Mouse (Mus musculus): ENCODE measurements around the gene Pmvk.

The Pmvk gene

GRCm38 (mm10) chr3:89479055-89479454 lies 24.7 kb downstream of the Pmvk start:
- in situ Hi-C loops (cut with MboI, MseI), result no loop called here

GRCm38 (mm10) chr3:89481488-89481887 lies 27.1 kb downstream of the Pmvk start:
- in situ Hi-C loops (cut with MboI, MseI), result no loop called here

DNA sequence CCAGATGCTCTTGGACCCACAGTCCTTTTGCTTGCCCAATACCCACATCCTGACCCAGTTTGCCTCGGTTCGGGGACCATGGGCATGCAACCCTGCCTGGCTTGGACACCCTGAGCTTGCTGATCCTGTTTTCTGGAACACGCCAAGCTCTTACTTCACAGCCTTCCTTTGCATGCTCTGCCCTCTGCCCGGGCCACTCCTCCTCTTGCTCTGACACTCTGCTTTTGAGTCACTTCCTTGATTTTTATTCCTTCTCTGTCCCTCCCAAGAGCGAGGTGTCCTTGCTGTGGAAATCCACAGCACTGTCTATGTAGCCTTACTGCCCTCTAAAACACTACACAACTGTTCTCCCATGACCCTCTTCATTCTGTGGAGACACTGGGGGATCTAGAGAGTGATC lies 27.9 kb downstream of the Pmvk start:
- in situ Hi-C loops (cut with MboI, MseI), result no loop called here

DNA sequence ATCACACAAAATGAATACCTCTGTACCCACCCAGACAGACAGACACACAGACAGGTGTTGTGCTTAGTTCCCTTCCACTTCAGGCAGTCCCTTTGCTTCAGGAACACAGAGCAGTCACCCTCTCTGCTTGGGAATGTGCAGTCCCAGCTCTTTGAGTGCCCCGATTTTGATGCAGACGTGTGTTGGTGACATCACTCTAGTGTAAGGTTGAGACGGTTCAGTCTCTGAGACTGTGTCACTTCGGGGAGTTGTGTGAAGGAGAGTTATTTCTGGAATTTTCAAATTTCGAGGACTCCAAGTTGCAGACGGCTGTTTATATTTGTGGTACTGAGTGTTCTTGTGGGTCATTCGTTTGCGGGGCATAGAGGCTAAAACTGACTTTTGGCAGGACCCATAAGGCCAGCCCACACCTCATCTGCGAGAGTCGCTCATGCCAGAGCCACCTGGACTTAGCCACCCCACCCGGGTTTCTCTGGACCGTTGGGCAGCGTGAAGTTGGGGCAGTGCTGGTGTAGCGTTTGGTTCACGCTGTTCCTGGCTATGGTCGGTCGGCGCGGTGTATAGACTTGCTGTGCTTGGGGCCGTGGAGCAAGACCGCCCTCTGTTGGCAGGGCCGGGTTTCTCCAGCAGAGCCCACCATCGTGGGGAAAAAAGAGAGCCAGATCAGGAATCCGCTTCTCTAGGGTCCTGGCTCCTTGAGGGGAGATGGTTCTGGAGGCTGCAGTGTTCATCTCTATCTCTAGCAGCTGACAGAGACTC lies 30.6 kb downstream of the Pmvk start:
- in situ Hi-C loops (cut with MboI, MseI), result no loop called here

- in situ Hi-C loops (cut with MboI, MseI), result no loop called here
These were observed 31.8 kb downstream of the Pmvk start for GRCm38 (mm10) chr3:89486111-89486510.

DNA sequence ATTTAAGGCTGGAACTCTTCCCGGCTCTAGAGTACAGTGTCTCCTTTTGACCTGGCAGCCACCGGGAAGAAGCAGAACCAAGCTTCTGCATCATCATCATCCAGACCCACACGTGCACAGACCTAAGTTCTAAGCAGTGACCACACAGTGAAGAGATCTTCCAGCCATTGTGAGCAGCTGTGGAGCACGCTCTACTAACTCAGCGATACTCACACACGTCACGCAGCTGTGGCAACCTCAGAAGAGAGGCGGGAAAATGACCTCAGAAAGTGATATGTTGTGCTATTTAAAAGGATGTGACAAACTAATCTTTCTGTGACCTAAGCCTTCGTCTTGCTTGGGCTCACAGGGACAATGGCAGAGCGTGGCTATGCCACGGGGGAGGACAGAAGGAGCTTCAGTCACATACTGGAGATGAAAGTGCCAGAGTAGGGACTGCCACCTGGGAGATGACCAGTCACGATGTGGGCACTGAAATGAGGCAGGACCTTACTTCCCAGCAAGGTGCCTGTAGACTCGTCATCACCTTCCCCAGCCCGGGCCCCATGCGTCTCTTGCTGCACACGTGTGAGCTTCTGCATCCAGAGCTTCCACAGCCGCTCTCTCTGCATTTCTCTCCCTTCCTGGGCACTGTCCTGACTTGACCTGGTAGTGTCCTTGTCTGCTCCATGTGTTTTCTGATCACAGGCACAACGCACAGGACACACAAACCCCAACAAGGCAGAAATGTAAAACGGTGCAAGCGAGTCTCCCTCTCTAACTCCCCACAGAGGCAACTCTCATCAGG lies 32.8 kb downstream of the Pmvk start:
- in situ Hi-C loops (cut with MboI, MseI), result no loop called here

- in situ Hi-C loops (cut with MboI, MseI), result no loop called here
These were observed 36.4 kb downstream of the Pmvk start for GRCm38 (mm10) chr3:89490790-89491189.

DNA sequence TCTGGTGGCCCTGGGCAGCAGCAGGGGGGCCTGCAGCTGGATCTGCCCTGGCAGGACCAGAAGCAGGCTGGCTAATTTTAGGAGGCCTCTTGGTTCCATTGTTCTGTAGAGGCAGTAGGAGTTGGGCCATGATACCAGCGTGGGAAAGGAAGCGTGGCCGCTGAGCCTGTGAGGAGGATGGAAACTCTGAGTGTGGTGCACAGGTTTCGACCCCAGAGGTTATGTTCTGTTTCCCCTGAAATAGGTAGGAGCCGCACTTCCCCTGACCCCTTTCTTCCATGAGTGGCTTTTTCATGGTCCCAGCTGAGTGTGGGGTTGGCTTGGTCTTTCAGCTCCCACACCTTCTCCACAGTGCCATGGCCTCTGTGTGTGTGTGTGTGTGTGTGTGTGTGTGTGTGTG lies 37.2 kb downstream of the Pmvk start:
- in situ Hi-C loops (cut with MboI, MseI), result no loop called here

GRCm38 (mm10) chr3:89492701-89493151 lies 38.4 kb downstream of the Pmvk start:
- in situ Hi-C loops (cut with MboI, MseI), result no loop called here

DNA sequence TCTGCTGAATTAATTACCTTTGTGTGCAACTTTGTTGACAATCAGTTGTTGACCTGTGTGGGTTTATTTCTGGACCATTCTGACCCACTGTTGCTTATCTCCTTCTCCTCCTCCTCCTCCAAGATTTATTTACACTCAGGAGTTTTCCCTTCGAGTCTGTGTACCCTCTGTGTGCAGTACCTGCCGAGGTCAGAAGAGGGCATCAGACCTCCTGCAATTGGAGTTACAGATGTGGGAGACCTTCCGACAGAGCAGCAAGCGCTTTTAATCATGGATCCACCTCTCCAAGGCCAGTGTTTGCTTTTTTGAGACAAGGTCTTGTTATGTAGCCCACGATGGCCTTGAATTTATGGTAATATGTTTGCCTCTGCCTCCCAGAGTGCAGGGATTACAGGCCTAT lies 40.3 kb downstream of the Pmvk start:
- in situ Hi-C loops (cut with MboI, MseI), result no loop called here

- in situ Hi-C loops (cut with MboI, MseI), result no loop called here
These were observed 42.0 kb downstream of the Pmvk start for GRCm38 (mm10) chr3:89496366-89496765.

GRCm38 (mm10) chr3:89499696-89500095 lies 45.4 kb downstream of the Pmvk start:
- in situ Hi-C loops (cut with MboI, MseI), result no loop called here

DNA sequence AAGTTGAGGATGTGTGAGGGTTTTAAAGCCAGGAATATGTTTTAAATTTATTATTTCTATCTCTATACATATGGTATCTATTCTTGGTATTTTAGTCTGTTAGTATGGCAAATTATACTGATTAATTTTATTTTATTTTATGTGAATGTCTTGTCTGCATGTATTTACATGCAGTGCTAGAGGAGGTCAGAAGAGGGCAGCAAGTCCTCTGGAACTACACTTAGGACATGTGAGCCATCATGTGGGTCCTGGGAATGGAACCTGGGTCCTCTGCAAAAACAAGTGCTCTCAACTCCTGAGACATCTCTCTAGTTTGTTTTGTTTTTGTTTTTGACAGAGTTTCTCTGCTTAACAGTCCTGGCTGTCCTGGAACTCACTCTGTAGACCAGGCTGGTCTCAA lies 47.1 kb downstream of the Pmvk start:
- in situ Hi-C loops (cut with MboI, MseI), result no loop called here

- in situ Hi-C loops (cut with MboI, MseI), result no loop called here
These were observed 48.2 kb downstream of the Pmvk start for GRCm38 (mm10) chr3:89502551-89502950.

DNA sequence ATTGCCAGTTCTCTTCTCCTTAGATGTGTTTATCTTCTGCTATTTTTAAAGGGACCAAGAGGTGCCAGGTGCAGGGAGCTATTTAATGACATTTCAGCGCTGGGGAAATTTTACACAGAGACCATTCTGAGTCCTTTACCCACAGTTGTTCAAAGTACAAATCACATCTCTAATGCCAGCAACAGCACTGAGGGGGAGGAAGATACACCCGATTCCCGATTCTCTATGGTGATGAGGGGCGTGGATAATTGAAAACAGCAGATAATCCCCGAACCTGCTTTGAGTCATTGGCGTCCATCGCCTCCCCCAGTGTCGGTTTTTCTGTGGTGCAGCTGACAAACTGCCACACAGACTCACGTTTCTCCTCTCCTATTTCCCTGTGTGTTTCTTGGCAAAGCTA lies 53.7 kb downstream of the Pmvk start:
- in situ Hi-C loops (cut with MboI, MseI), result no loop called here

DNA sequence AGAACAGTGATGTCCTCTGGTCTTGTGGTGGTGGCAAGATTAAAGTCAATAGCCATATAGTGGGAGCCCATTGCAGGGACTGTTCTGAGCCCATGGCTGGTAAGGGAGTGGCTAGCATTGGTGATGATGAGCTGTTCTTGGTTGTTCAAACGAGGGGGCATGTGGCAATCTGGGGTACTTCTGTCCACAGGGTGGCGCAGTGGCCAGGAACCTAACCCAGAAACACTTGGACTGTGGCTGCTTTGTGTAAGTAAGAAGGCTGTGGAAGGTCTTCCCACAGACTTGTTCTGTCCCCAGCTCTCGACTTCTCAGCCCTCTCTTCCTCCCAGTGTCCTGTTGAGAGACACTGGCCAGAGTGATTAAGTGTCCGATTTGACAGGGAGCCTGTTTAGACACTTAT lies 56.6 kb downstream of the Pmvk start:
- in situ Hi-C loops (cut with MboI, MseI), result no loop called here

DNA sequence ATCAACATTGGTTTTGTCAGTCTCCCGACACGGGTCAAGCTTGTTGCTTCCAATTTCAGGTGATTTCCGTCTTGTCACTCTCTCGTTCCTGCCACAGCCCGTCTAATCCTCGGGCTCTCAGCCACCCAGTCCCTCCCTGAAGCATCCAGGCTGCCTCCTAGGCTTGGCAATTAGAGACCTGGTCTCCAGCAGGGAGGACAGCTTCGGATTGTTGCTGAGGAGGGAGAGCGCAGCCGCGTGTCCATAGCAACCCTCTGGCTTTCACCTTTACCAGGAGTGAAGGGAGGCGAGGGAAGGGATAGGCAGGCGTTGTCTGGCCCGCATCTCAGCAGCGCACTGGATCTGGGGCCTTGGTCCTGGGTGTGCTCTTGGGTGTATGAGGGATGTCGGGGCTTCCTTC lies 57.1 kb downstream of the Pmvk start:
- in situ Hi-C loops (cut with MboI, MseI), result no loop called here

- in situ Hi-C loops (cut with MboI, MseI), result no loop called here
These were observed 57.9 kb downstream of the Pmvk start for GRCm38 (mm10) chr3:89512225-89512624.

GRCm38 (mm10) chr3:89515444-89515843 lies 61.1 kb downstream of the Pmvk start:
- in situ Hi-C loops (cut with MboI, MseI), result loop anchor here (5.0 kb wide), 1 partner anchor 47 kb away; no protein-coding TSS in a partner anchor

GRCm38 (mm10) chr3:89516321-89516720 lies 62.0 kb downstream of the Pmvk start:
- in situ Hi-C loops (cut with MboI, MseI), result loop anchor here (5.0 kb wide), 1 partner anchor 46 kb away; no protein-coding TSS in a partner anchor

Data from T-helper 2 cell (primary cell).